Mouse (Mus musculus): ENCODE measurements around the gene C8a.

Gene C8a

GRCm38 (mm10) chr4:104766065-104766464 is 110.1 kb downstream of the C8a start, which contains the start of gene C8b:
C8b (plus strand) TSS chr4:104766317.
- DNase-seq = no peak

Measured in lung, postnatal 4 days (tissue).